Mouse (Mus musculus) cerebellum, adult 9-11 months (tissue): ENCODE measurements around the gene Iqcc.
A peak's percentile ranks its signal among the peaks of the same experiment; 100 is the strongest.

ENCODE experiments used
- DNase-seq: peaks from one replicate; pipeline ENCODE4 v3.0.0; 2022

Iqcc gene

GRCm38 (mm10) chr4:129621283-129621841, 2.5 kb upstream of the Iqcc start:
- peak; percentile 88 for DNase-seq

DNA sequence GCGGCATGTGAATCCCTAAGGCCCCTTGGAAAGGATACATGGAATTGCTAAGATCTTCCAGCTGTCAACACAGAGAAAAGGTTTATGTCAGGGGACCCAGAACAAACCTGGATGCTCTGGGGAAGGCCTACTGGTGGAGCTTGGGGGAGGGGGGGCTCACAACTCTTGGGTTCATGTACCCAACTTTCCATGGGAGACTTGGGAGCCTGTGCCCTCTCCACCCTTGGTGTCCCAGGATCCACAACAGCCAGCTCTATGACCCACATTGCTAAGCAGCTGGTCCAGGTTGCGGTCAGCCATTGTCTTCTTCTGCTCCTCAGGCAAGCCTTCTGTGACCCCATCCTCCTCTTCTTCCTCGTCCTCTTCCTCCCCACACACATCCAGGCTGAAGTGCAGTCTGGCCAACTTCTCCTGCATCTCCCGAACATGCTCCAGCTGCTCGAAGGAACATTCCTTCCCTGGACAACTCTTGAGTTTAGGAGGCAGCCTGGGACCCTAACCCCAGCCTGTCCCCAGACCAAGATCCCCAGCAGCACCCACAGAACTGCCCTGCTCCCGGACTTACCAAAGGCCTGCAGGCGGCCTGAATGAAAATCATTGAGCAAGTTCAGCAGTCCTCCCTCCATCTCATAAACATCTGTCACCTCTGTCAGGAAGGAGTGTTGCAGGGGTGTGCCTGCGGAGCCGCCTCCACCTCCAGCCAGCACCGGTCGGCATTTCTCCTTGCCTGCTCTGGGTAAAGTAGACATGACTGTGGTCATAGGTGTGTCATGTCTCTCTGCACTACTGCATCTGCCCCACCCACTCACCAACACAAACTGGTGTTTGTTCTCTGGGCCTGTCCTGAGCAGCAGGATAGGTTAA, 1.8 kb upstream of the Iqcc start:
- DNase-seq = peak; percentile 68

- peak; percentile 61 for DNase-seq
These were observed 868 bp downstream of the Iqcc start for GRCm38 (mm10) chr4:129618031-129618430.

GRCm38 (mm10) chr4:129617121-129617641, 1.7 kb downstream of the Iqcc start:
- peak; percentile 51 for DNase-seq

DNA sequence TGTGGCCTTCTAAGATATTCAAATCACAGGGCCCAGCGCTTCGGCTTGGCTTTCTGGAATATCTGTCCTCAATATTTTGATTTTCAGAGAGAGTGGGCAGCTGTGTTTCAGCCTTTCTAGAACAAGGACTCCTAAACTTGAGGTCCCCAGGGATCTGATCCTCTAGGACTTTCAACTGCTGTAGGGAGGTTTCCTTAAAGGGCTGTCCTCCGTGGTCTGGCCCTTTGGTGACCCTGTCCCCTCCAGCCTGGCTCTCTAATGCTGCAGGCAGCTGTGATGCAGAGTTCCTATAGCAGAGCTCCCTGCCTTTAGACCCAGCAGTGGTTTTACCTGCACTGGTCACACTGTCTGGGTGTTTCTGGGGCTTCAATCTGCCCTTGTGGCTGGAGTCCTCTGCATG, 2.3 kb downstream of the Iqcc start:
- no peak for DNase-seq

- DNase-seq = no peak
These were observed 3.1 kb downstream of the Iqcc start for GRCm38 (mm10) chr4:129615801-129616290.

DNA sequence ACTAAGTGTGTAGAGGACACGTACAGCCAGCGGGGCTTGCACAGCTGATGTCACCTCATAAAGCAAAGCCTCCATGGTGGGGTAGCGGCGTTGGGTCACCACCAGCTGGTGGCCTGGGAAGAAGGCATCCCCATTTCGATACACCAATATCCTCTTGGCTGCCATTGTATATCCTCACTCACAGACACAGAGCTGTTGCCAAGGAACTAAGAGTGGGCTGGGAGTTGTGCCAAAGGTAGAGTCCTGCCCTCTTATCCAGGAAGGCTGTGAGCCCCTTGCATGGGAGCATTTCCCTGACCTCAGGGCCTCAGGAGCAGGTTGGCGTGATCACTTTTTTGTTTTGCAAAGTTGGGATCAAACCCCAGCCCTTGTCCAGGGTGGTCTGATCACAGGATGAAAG, 4.8 kb downstream of the Iqcc start, which contains the start of gene Dcdc2b:
Gene Dcdc2b (minus strand): TSS at position 165 of the 400 bp plus-strand sequence.
- DNase-seq = peak; percentile 46

DNA sequence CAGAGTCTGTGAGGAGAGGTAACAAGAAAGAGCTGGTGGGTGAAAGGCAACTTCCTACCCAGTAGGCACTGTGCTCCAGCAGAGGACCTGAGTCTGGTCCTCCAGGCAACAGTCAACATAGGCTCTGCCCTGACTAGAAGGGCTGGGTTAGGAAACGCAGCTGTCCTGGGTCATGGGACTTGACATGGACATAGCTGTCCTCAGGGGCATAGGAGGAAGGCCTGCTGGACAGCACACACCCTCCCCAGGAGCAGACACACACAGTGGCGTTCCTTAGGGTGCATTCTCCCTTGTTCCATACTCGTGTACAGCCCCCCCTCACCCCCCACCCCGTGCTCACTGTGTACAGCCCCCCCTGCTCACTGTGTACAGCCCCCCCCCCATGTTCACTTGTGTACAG, 8.4 kb downstream of the Iqcc start:
- DNase-seq = no peak

DNA sequence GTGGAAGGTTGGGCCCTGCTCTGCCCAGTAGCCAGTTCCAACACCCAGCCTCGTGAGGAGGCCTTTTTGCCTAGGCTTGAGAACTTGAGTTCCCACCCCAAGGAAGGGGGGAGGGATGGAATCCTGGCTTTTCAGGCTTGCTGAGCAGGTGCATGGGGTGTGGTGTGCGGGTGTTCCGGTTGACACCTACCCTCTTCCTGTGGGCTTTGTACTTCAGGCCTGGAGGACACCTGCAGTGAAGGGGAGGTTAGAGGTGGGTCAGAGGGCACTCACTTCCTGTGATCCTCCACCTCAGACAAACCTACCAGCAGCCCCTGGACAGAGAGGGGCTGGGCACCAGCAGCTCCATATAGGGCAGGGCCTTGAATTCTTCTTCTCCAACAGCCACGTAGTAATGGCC, 8.9 kb downstream of the Iqcc start:
- DNase-seq = no peak

GRCm38 (mm10) chr4:129609139-129609631, 9.7 kb downstream of the Iqcc start:
- DNase-seq = peak; percentile 51

GRCm38 (mm10) chr4:129608426-129609025, 10.4 kb downstream of the Iqcc start:
- peak; percentile 81 for DNase-seq

DNA sequence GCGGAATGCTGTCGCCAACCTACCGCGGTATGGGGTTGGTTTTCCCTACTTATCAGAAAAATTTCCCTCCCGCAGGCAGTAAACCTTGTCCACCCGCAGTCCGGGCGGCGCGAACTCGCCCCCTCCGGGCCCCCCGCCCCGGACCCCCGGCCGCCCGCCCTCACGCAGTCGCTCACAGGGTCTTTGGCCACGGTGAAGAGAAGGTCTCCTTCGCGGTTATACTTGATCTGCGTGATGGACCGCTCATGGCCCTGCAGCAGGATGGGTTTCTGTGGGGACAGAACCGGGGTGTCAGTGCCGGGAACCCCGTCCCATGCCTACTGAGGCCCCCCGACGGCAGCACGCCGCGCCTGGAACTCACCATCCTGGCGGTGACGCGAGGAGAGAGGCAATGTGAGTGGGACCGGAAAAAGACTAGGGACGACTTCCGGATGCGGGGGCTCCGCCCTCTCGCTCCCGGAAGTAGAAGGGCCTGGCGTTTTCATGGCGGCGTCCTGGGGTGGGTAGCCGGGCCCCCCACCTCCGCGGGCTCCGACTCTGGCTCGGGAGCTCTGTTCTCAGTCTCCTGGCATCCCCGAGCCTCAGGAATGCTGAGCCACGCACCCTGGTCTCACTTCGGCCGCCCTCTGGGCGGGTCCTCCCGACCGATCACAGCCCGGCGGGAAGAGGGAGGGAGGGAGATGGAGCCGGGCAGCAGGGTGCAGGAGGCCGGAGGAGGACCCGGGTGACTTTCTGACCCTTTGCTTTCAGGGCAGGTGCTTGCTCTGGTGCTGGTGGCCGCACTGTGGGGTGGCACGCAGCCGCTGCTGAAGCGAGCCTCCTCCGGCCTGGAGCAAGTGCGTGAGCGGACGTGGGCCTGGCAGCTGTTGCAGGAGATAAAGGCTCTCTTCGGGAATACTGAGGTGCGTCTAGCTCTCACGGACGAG, 18.4 kb downstream of the Iqcc start, which contains the start of the genes Eif3i and Tmem234:
Gene Eif3i (minus strand): TSS at position 416 of the 926 bp plus-strand sequence.
Gene Tmem234 (plus strand): TSS at position 436 of the 926 bp plus-strand sequence.
- peak; percentile 83 for DNase-seq

DNA sequence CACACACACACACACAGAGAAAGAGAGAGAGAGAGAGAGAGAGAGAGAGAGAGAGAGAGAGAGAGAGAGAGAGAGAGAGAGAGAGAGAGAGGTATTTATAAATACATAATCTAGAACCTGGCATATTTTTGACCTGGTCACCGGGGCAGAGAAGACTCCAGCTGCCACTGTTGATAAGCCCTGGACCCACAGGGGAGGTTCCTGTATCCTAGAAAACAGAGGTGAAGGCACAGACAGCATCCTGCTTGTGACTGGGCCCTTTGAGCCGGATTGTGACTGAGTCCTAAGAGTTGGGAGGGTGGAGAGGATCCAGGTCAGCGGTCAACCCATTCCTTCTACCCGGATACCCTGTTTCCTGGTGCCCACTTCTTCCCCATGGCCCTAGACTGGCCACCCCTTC, 30.0 kb downstream of the Iqcc start:
- DNase-seq = no peak

GRCm38 (mm10) chr4:129586943-129587342, 32.0 kb downstream of the Iqcc start:
- DNase-seq = no peak

DNA sequence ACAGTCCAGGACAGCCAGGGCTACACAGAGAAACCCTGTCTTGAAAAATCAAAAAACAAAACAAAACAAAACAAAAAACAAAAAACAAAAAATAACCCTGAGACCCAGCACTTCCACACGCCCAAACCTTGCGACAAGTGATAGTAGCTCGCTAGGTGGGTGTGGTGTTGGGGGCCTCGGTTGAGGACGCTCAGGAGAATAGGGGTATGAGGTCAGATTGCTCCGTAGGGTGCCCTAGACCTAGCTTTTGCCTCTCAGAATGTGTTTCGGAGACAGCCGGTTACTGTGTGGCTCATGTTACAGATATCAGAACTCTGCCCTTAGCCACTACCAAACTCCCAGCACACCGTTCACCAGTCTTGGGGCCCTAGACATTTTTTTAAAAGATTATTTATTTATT, 33.1 kb downstream of the Iqcc start:
- no peak for DNase-seq

- DNase-seq = peak; percentile 68
These were observed 33.9 kb downstream of the Iqcc start for GRCm38 (mm10) chr4:129584884-129585608.

DNA sequence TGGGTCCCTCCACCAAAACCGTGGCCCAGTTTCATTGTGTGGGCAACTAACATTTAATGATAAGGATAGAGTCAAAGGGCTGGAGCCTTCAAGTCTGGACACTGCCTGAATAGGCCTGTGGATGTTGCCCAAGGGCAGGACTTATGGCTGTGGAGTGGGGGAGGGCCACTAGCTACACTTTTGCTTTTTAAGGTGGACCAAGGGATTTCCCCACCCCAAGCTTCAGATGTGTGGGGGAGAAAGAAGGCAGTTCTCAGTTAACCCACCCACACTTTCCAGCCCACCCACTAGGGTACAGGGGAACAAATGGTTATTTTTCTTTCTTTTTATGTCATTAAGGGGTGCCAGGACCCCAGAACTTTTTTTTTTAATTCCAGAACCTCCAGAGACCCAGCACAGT, 34.5 kb downstream of the Iqcc start:
- no peak for DNase-seq

GRCm38 (mm10) chr4:129582251-129582650, 36.6 kb downstream of the Iqcc start:
- DNase-seq = no peak

DNA sequence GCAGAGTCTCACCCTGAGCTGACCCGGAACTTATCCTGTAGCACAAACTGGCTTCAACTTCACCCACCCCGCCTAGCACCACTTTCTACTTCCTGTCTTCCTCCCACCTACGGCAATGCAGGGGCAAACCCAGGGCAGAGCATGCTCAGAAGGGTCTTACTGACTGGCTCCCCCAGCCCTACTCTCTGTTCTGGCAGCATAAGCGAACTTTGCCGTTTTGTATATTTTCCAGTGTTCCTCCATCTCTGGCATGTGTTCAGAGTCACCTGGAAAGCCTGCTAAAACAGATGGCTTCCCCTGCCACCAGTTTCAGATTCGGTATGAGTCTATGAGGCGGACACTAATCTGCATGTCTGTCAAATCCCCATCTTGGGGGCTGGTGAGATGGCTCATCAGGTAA, 38.6 kb downstream of the Iqcc start:
- DNase-seq = peak; percentile 72

GRCm38 (mm10) chr4:129578466-129578865, 40.4 kb downstream of the Iqcc start, which contains the start of gene Fam167b:
Gene Fam167b, minus strand, starts transcription at chr4:129578549.
- DNase-seq = no peak

GRCm38 (mm10) chr4:129577688-129578087, 41.2 kb downstream of the Iqcc start:
- DNase-seq = no peak
